Mouse (Mus musculus): ENCODE measurements around the gene Gsta1.
"Not testable (repeated sequence)": the region's sequence is repeated elsewhere in the genome, so short reads cannot be mapped to it uniquely, and the experiment has no call there.

The Gsta1 gene

DNA sequence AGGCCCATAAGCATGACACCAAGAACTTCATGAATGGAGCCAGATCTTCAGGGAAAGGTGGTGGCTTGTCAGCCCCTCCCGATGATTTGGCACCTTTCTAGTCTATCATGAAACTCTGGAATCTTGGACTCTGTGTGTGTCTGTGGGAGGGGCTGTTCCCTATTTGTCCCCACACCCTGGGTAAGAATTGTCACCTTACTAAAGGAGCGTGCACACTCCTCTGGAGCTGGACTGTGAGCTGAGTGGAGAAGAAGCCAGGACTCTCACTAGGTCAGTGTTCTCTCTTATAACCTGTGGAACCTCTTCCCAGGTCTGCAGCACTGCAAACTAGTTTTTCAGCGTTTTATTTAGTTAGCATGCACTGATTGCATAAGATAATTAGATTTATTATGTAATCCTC, at the start of gene Gsta1:
Gene Gsta1, plus strand, starts transcription at position 196 of the 400 bp plus-strand sequence.
- in situ Hi-C loops (cut with MboI): not testable (repeated sequence)

DNA sequence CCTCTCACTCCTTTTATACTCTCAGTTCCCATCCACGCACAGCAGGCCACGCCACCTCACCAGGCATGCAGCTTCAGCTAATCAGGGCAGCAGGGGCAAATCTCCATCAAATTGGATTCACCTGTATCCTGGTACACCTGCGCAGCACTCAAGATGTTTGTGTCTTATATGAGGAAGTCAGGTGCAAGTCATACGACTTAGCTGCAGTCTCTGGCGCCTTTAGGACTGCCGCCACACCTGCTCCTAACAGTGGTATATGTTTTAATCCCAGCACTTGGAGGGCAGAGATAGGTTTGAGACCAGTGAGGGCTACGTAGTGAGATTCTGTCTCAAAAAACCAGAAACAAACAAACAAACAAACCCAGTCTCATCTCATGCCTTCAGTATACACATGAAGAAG, 48.0 kb upstream of the Gsta1 start, which contains the start of gene Gsta4:
Gene Gsta4, plus strand, starts transcription at position 301 of the 400 bp plus-strand sequence.
- in situ Hi-C loops (cut with MboI): not testable (repeated sequence)

DNA sequence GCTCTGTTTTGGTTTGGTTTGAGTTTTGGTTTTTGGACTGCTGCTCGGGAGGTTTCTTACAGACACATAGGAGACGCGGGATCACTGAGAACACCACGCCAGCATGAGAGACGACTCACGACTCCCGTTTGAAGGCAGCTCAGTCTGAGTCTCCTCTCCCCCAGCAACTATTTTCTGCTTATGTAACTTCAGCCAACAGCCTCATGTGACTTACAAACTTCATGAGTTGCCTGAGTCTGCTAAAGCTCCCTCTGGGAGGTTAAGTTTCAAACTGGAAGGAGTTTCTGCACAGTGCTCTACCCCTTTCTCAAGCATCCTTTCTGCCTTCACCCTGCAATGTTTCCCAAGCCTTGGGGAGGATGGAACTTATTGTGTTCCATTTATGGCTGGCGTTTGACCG, 44.8 kb upstream of the Gsta1 start:
- in situ Hi-C loops (cut with MboI): no loop called here

DNA sequence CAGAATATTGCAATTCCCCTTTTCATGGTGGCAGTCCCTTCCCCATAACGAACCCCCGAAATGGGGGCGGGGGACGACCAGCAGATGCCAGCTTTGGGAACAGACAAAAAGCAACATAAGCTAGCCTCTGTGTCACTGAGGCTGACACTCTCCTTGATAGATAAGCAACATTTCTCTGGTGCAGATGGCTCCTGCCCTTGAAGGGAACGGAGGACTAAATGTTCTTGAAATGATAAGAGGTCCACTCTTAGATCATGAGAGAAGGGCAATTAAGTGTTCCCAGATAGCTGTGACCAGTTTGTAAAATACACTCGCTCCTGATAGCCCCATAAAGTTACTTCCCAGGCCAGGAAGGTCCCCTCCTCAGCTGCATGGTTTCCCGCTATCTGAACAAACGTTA, 41.5 kb upstream of the Gsta1 start:
- in situ Hi-C loops (cut with MboI): no loop called here

DNA sequence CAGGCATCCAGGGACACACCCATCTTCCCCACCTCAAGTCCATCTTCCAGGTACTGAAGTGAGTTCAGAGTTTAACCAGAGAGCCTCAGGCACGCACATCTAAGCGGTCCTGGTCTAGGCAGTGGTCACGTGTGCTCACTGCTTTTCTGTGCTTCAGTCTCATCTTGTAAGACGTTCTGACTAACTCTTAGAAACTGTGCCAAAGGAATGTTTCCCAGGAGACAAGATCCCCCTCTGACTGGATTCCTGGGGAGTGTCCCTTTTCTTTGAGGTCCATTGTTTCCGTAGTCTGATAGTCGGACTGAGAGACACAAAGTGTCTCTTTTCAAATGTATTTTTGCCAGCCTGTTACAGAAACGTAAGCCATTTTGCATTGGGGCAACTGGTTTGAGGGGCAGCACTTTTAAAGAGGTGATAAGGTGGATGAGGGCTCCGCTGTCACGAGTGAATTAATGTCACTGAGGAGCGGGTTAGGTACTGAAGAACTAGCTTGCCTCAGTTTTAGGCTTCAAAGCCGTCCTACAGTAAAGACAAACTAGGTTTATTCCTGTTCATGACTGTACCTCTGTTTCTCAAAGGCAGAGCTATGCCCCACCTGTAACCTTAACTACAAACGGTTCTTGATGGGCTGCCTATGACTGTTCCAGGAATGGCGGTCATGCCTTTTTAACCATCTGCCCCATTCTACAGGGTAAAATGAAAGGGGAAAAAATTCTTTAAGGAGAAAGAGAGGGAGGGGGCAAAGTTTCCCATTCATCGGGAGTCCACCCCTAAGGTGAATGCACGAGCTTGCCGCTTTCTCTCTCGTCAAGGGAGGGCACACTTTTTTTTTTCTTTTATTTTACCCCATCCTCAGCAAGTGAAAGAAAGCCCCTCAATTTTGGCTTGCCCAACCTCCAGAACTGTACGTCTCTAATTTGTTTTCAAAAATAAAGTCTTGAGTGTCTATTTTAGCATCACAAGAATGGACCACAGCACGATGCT, 39.5 kb upstream of the Gsta1 start:
- in situ Hi-C loops (cut with MboI): loop anchor here (10.0 kb wide), 1 partner anchor 86 kb away; the partner anchor contains the start of genes Fbxo9 and Ick

DNA sequence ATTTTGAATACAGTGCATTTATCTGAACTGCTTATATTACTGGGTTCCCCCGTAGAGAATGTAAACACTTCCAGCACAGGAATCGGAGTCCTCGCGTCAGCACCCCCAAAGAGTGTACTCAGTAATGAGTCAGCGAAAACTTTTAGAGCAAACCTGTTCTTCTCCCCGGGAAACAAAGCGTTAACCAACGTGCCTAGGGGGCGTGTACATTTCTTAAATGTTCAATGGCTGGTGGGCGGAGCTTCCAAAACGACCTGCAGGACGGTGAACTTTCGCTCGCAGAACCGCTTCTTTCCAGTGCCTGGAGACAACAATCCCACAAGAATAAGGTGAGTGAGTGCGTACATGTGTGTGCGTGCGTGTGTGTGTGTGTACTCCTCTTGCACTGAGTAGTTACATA, 38.7 kb upstream of the Gsta1 start:
- in situ Hi-C loops (cut with MboI): loop anchor here (10.0 kb wide), 1 partner anchor 87 kb away; the partner anchor contains the start of genes Fbxo9 and Ick

DNA sequence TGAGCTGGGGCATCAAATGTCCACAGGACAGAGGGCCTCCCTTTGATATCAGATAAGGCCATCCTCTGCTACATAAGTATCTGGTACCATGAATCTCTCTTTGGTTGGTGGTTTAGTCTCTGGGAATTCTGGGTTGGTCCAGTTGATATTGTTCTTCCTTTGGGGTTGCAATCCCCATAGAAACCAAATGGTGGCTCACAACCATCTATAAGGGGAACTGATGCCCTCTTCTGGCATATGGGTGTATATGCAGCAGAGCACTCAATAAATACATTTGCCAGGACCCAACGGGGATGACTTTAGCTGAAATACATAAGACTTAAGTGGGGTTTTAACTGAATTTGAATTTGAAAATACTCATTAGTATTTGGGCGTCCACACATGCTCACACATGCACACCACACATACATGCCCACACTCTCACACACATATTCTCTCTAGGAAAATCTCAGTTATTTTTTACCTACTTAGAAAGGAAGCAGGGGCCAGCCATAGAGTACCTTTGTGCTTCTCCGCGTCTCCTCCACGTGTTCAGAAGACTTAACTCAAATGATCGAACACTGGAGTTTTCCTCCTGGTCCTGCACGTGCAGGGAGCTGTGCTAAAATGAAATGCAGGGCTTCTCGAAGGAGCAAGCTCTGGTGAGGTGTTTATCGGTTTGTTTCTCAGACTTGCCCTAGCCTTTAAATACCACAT, 36.4 kb upstream of the Gsta1 start:
- in situ Hi-C loops (cut with MboI): loop anchor here (10.0 kb wide), 1 partner anchor 89 kb away; the partner anchor contains the start of genes Fbxo9 and Ick

DNA sequence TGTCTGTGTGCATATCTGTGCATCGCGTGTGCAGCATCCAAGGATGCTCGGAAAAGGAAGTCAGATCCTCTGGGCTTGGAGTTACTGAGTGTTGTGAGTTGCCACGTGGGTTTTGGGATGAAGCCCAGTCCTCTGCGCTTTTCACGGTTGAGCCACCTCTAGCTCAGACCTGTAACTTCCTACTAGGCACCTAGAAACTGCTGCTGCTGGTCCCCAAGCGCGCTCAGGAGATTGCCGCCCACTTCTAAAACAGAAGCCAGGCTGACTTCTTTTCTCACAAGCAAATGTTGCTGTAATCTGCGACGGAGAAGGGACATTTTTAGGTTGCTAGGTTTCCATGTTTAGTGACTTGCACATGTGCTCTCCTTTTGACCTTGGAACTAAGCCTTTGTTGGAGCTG, 35.4 kb upstream of the Gsta1 start:
- in situ Hi-C loops (cut with MboI): loop anchor here (10.0 kb wide), 1 partner anchor 90 kb away; the partner anchor contains the start of genes Fbxo9 and Ick

DNA sequence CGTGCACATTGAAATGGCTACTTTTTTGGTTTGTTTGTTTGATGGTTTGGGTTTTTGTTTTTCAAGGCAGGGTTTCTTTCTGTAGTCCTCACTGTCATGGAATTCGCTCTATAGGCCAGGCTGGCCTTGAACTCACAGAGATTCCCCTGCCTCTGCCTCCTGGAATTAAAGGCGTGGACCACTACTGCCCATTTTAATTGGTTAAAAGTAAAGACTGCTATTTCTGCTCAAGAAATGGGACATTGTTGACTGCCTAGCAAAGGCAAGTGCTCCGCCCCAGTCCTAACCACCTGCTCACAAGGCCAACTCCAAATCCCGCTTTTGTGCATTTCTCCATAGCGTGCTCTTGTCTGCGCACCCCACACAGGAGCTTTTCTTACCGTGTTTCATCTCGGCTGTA, 32.7 kb upstream of the Gsta1 start:
- in situ Hi-C loops (cut with MboI): loop anchor here (10.0 kb wide), 1 partner anchor 93 kb away; the partner anchor contains the start of genes Fbxo9 and Ick

DNA sequence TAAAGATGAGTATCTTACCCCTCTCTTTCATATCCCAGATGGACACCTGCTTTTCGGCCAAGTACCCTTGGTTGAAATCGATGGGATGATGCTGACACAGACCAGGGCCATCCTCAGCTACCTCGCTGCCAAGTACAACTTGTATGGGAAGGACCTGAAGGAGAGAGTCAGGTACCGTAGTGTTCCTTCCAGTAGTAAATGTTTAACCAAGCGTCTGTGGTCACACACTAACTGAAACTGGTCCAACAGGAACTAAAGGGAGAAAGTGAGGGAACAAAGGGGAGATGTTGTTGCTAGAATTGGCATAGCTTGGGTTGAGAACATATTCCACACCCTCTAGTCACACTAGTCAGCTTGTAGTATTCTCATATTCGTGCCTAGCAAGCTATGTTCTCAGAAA, 26.3 kb upstream of the Gsta1 start:
- in situ Hi-C loops (cut with MboI): no loop called here

DNA sequence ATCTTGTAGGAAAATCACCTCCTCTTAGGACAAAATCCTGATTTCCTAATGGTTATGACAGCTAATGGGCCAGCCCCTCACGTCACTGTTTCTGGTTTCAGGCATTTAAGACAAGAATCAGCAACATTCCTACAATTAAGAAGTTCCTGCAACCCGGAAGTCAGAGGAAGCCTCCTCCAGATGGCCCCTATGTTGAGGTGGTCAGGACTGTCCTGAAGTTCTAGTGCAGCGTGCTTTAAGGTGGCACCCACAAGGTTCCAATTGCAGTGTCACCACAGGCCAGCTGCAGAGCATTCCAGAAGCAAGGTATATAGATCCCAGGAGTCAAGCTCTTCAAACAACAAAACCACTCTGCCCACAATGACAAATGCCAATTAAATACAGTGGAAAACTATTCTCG, 21.5 kb upstream of the Gsta1 start:
- in situ Hi-C loops (cut with MboI): no loop called here

DNA sequence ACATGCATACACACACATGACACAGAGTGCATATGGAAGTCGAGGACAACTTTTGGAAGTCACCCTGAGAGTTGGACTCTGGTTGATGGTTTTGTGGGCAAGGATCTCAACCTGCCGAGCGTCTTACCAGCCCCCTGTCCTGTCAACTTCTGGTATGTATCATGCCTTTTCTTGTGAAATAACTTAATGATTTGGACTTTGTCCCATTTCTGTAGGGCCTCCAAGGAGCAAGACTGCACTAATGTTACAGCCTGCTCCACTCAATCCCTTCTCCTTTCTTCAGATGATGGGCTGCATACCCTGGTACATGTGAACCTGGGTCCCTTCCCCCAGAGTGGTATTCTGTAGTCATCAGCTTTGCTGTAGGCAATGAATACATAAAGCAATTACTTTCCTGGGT, 20.4 kb upstream of the Gsta1 start:
- in situ Hi-C loops (cut with MboI): no loop called here

DNA sequence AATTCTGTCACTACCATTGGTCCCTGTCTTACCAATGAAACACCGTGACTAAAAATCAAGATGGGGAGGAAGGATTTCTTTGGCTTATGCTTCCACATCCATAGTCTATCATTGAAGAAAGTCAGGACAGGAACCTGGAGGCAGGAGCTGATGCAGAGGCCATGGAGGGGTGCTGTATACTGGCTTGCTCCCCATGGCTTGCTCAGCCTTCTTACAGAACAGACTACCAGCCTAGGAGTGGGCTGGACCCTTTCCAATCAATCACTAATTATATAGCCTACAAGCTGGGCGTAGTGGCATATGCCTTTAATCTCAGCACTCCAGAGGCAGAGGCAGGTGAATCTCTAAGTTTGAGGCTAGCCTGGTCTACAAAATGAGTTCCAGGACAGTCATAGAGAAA, 19.6 kb upstream of the Gsta1 start:
- in situ Hi-C loops (cut with MboI): no loop called here

DNA sequence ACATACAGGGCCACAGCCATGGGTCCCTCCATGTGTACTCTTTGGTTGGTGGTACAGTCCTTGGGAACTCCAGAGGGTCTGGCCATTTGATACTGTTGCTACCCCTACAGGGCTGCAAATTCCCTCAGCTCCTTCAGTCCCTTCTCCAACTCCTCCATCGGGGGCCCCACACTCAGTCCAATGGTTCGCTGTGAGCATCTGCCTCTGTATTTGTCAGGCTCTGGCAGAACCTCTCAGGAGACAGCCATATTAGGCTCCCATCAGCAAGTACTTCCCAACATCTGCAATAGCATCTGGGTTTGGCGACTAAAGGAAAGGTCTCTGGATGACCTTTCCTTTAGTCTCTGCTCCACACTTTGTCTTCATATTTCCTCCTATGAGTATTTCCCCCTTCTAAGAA, 18.9 kb upstream of the Gsta1 start:
- in situ Hi-C loops (cut with MboI): no loop called here

DNA sequence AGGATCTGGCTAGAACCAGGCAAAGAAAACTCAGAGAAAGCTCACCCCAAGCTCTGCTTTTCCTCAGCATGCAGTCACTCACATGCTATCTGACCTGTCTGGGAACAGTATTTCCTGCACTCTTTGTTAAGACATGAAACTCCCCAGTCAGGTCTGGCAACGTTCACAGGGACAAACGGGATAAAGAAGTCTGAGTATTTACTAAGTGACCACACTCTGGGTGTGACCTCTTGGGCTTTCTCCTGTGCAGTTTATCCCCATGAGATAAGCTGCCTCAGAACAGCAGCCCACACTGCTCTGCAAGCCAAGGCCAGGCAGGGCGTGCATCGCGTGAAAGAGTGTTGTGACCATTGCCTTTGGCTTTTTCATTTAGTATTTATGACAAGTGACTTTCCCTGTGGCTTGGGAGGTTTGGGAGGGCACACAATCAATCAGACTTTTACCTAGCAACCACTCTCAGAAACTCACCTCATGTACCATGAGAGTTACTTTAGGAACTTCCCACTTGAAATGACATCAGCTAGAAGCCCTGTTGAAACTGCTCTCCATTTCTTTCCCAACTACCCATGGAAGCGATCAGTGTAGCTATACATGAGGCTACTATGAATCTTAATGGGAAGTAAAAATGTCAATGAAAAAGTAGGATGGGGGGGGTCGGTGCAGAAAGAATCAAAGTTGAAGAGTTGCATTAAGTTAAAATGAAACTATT, 18.0 kb upstream of the Gsta1 start:
- in situ Hi-C loops (cut with MboI): no loop called here

DNA sequence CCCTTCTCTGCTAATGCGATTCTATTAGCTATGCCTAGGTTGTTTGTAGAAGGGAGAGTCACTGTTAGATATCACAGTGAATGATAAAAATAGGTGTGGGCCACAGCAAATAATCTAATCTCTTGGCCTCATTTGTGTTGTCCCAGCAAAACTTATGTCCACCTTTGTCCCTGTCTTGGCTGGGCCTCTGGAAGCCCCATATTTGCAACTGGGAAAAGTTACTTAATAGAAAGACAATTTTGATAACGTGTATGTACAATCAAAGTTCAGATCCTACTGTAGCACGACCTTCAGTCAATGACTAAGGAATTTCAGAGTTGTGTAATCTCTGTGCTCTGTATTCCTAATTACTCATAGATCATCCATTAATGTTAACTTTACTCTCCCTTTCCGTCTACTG, 13.4 kb upstream of the Gsta1 start:
- in situ Hi-C loops (cut with MboI): no loop called here

DNA sequence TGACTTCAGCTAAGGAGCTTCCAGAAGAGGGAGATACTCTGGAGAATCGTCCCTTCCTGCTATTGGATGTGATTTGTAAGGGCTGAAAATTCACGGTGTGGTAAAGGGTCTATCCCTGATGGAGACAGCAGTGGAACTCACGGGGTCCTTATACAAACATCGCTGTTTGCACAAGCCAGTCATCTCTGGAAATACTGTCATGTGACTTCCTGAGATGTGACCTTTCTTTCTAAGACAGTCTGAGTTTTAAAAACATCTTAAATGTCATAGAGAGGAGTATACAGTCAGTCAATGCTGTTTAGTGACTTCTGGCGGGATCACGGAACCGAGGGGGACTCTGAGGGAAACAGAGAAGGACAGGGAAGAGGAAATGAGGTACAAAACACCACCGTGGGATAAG, 7.8 kb upstream of the Gsta1 start:
- in situ Hi-C loops (cut with MboI): no loop called here

DNA sequence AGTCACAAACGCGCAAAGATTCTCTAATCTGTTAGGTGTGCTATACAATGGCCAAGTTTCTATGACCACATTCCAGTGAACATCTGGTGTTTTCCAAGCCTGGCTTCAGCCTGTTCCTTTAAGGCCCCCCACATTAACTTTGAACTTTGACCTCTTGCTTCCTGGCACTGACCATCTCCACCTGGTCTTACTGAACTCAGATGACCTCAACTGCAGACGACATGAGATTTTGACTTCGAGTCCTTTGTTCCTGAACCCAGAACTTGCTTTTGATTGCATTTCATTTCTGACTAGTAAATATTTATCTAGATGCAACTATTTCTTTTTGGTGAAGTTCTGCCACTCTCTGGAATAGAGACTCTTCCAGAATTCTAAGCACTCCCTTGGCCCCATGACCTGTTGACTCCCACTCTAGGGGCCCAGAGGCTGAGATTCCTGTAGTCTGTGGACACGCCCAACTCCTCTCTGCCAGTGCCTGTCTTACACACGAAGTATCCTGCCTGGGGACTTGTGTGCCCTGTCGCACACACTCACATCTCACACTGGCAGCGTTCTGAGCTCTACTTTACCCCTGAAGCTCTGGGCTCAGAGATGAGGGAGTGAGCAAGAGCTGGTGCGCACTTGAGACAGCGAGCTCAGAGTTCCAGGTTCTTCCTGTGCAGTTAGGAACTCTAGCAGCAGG, 7.1 kb upstream of the Gsta1 start:
- in situ Hi-C loops (cut with MboI): no loop called here

DNA sequence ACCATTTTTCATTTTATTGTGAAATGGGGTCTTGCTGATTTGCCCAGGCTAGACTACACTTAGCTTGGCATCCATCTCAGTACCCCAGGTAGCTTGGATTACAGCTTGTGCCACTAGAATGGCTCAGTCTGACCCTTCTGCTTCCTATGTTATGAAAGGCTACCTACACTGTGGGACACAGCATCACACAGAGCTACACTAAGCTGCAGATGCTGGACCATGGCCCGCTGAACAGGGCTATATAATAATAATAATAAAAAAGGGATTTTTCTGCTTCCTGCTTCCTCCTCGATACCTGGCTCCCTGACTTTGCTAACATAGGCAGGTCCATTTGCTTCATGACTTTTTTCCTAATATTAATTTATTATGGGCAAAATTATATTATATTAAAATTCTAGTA, 6.0 kb upstream of the Gsta1 start:
- in situ Hi-C loops (cut with MboI): no loop called here

DNA sequence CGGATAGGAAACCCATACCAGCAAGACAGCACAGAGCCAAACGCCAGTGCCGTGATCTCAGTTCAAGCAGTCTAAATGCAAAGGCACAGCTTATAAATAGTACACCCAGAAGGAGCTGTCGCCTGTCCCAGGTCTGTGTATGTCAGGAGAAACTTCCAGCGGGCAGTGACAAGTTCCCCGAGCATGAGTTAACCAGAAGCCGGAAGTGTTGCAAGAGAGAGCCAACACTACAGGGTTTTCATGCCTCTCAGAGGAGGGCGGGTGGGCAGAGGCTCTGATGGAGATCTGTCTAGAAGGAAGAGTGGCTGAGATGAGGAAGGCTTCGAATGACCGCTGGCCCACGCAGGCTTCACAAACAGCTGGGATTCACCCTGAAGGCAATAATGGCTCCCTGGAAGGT, 5.2 kb upstream of the Gsta1 start:
- in situ Hi-C loops (cut with MboI): no loop called here

DNA sequence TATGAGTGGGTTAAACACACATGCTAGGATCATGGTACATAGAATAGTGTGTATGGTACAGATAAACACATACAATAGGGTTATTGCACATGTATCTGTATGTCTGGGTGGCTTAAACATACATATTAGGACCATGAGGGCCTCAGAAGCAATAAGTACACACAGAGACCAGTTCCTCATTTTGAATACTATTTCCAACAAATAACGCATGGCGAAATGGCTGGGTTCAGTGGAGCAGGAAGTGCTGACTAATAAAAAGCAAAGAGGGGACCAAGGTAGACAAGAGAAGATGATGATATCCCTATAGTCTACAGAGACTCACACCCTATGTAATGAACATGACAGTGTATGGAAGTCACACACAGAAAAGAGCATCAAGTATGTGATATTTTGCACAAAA, 2.3 kb upstream of the Gsta1 start:
- in situ Hi-C loops (cut with MboI): no loop called here

All from mature B cell (primary cell).